Mouse (Mus musculus) kidney, adult 2 months (tissue): ENCODE results near the gene Tgds. TPM values are rescaled to one million over a fixed set of nuclear protein-coding genes. Genes with fewer than 3 reads are reported as not detected.
"Not testable (repeated sequence)": the region's sequence is repeated elsewhere in the genome, so short reads cannot be mapped to it uniquely, and the experiment has no call there.

Experiments used
- DNase-seq: peaks from one replicate; pipeline ENCODE4 v3.0.0; 2021
- H3K27ac ChIP-seq: fragments of 200-500 bp; 2 replicates; pipeline ENCODE4 v1.5.1; 2012; ENCODE audit warnings: low read depth, low read length, control low read depth, inconsistent platforms; ENCODE audit not compliant: insufficient read depth
- H3K27me3 ChIP-seq: fragments of 200-500 bp; replicated peaks from 2 replicates; pipeline ENCODE4 v1.6.1; 2012; ENCODE audit warnings: mild to moderate bottlenecking, moderate library complexity, low read length, inconsistent platforms; ENCODE audit not compliant: control insufficient read depth, insufficient read depth
- H3K36me3 ChIP-seq: fragments of 200-500 bp; 2 replicates; pipeline ENCODE4 v1.6.1; 2012; ENCODE audit warnings: mild to moderate bottlenecking, moderate library complexity, low read length, inconsistent platforms; ENCODE audit not compliant: control insufficient read depth, insufficient read depth
- H3K4me1 ChIP-seq: fragments of 200-500 bp; 2 replicates; pipeline ENCODE4 v1.6.1; 2011; ENCODE audit warnings: low read length; ENCODE audit not compliant: control insufficient read depth, insufficient read depth
- H3K4me3 ChIP-seq: fragments of 200-500 bp; 2 replicates; pipeline ENCODE4 v1.5.1; 2011; ENCODE audit warnings: mild to moderate bottlenecking, low read depth, low read length, control low read depth; ENCODE audit not compliant: insufficient read depth
- CTCF ChIP-seq: fragments of 200-500 bp; conservative IDR thresholded peaks from 2 replicates; pipeline ENCODE4 v1.5.1; 2011; ENCODE audit warnings: low read depth, mild to moderate bottlenecking, control low read depth, low read length, moderate library complexity, mixed read lengths; ENCODE audit not compliant: insufficient read depth, insufficient read length
- POLR2A ChIP-seq: fragments of 200-500 bp; IDR thresholded peaks from one replicate; pipeline ENCODE4 v1.6.1; 2011; ENCODE audit warnings: low read depth, low read length, control low read depth
- WGBS: fragments of 180-500 bp; shearing (Covaris S2); methylation state at CpG from one replicate; pipeline ENCODE4 v1.1.7; 2018; 5-methylcytosine and 5-hydroxymethylcytosine counted together
- polyA plus RNA-seq: library from polyadenylated mRNA; depleted of rRNA; stranded (reverse); fragments of >200 nt; gene quantifications from 2 replicates; pipeline ENCODE4 v1.2.3, GENCODE M21; 2012

Gene Tgds
- polyA plus RNA-seq, 1 experiment: 15.9 TPM

GRCm38 (mm10) chr14:118136744-118137452, 4.3 kb upstream of the Tgds start, which contains the start of gene Gpr180:
Gene Gpr180 (plus strand): TSS chr14:118137158.
- Histone ChIP-seq H3K27me3 (no peaks in the 10 kb centered on the region), H3K27ac (no peak within 1 kb of the TSS), H3K36me3 (no peaks in the 10 kb centered on the region), H3K4me3 (peak within 1 kb of the TSS; percentile 66), H3K4me1 (peaks cover 5% of the 10 kb centered on the region; the same call in 1 of the 2 replicates)
- TF ChIP-seq POLR2A (no peak), CTCF (no peak)
- under 1% methylated on average over 77 of the region's 77 CpGs for WGBS
- DNase-seq: peak; percentile 98

GRCm38 (mm10) chr14:118131931-118132641, 469 bp downstream of the Tgds start:
- Histone ChIP-seq H3K36me3 (no peaks in the 10 kb centered on the region), H3K27me3 (no peaks in the 10 kb centered on the region), H3K4me3 (peak overlapping the region; percentile 93), H3K27ac (no peak overlapping the region), H3K4me1 (peaks cover 5% of the 10 kb centered on the region; the same call in 1 of the 2 replicates)
- WGBS: 9% methylated on average over 21 of the region's 21 CpGs
- TF ChIP-seq CTCF: no peak
- no peak for TF ChIP-seq POLR2A
- no peak for DNase-seq

- TF ChIP-seq POLR2A (no peak), CTCF (no peak)
- 66% methylated on average over 7 of the region's 7 CpGs for WGBS
- DNase-seq: no peak
- Histone ChIP-seq H3K4me1 (peaks cover 5% of the 10 kb centered on the region; the same call in 1 of the 2 replicates), H3K4me3 (peak overlapping the region; percentile 93), H3K27me3 (no peaks in the 10 kb centered on the region), H3K27ac (no peak overlapping the region), H3K36me3 (no peaks in the 10 kb centered on the region)
Measured at GRCm38 (mm10) chr14:118131472-118131871, 1.1 kb downstream of the Tgds start.

GRCm38 (mm10) chr14:118126301-118126700, 6.3 kb downstream of the Tgds start:
- no peaks in the 10 kb centered on the region for H3K36me3 ChIP-seq
- H3K27me3 ChIP-seq: no peaks in the 10 kb centered on the region
- H3K4me1 ChIP-seq: peaks cover 6% of the 10 kb centered on the region; the same call in 1 of the 2 replicates
- DNase-seq: no peak
- no peak overlapping the region for H3K4me3 ChIP-seq
- WGBS: 83% methylated on average over 5 of the region's 5 CpGs
- no peak overlapping the region for H3K27ac ChIP-seq
- TF ChIP-seq POLR2A: no peak
- no peak for TF ChIP-seq CTCF

- no peak for TF ChIP-seq POLR2A
- no peak for TF ChIP-seq CTCF
- H3K27ac ChIP-seq: no peak overlapping the region; the same call in 1 of the 2 replicates
- peak; percentile 63 for DNase-seq
- peaks cover 5% of the 10 kb centered on the region; the same call in 1 of the 2 replicates for H3K4me1 ChIP-seq
- no peak overlapping the region for H3K4me3 ChIP-seq
- 68% methylated on average over 4 of the region's 4 CpGs for WGBS
- H3K27me3 ChIP-seq: no peaks in the 10 kb centered on the region
- no peaks in the 10 kb centered on the region for H3K36me3 ChIP-seq
Measured at GRCm38 (mm10) chr14:118124771-118125170, 7.8 kb downstream of the Tgds start.

GRCm38 (mm10) chr14:118124129-118124528, 8.4 kb downstream of the Tgds start:
- Histone ChIP-seq H3K27ac (no peak overlapping the region), H3K4me1 (peaks cover 5% of the 10 kb centered on the region; the same call in 1 of the 2 replicates), H3K27me3 (no peaks in the 10 kb centered on the region), H3K36me3 (no peaks in the 10 kb centered on the region), H3K4me3 (no peak overlapping the region)
- TF ChIP-seq POLR2A (no peak), CTCF (no peak)
- DNase-seq: no peak
- 57% methylated on average over 5 of the region's 5 CpGs for WGBS

GRCm38 (mm10) chr14:118113116-118113515, 19.4 kb downstream of the Tgds start:
- no peak for DNase-seq
- WGBS: 79% methylated on average over 6 of the region's 6 CpGs
- H3K4me3 ChIP-seq: no peak overlapping the region
- no peak for TF ChIP-seq CTCF
- no peak for TF ChIP-seq POLR2A
- no peak overlapping the region for H3K27ac ChIP-seq
- peaks cover 6% of the 10 kb centered on the region; the same call in 1 of the 2 replicates for H3K36me3 ChIP-seq
- no peaks in the 10 kb centered on the region for H3K27me3 ChIP-seq
- H3K4me1 ChIP-seq: no peaks in the 10 kb centered on the region

GRCm38 (mm10) chr14:118107479-118107878, 25.1 kb downstream of the Tgds start:
- H3K27me3 ChIP-seq, DNase-seq, H3K36me3 ChIP-seq, H3K4me3 ChIP-seq, H3K4me1 ChIP-seq, H3K27ac ChIP-seq: not testable (repeated sequence)
- WGBS: 95% methylated on average over 2 of the region's 2 CpGs
